Comparison of ENCODE assay signal across 15 mouse cellular contexts in the genomic region with DNA sequence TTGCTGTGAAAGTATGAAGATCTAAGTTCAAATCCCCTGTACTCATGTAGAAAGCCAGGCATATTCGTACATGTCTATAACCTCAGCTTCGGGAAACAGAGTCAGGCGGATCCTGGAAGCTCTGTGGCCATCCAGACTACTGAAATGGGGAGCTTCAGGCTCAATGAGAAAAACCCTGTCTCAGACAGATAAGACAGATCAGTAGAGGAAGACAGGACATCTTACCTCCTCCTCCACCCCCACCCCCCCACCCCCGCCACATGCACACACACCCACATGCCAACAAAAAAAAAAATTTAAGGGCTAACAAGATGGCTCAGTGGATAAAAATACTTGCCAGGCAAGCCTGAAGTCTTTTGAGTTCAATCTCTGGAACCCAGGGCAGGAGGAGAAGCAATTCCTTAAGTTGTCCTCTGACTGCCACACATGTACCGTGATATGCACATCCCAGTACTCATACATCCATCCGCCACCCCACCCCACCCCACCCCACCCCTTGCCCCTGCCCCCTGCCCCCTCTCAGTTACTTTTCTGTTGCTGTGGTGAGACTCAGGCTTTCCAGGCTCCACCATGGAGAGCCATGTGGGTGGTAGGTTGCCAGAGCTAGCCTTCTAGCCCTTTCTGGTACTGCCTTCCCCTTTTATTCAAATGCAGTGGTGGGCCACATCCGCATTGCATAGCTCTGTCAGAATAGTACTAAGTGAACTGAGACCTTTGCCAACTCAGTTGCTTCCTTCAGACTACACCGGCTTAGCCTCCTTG. TPM values are rescaled to one million over a fixed set of nuclear protein-coding genes. Genes with fewer than 3 reads are reported as not detected.
DNase-seq lines count a peak whose midpoint lies in the region; ATAC-seq and TF ChIP-seq lines count a peak whose summit lies in the region.
"Had no signal": no experiment of that assay in that cellular context is flagged by ENCODE, and none has a peak within 500 bp of the region (broad histone marks: within the 10 kb centered on the region; RNA-seq: fewer than 3 reads in every experiment).

No protein-coding gene starts in this region.

- no peaks in the 10 kb centered on the region for H3K27me3 ChIP-seq in liver, embryonic 14.5 days (ENCODE audit: control insufficient read depth, insufficient read depth, low read length)
- H3K27me3 ChIP-seq in stomach, postnatal 0 days (ENCODE audit: control insufficient read depth, insufficient read depth, low read length), result no peaks in the 10 kb centered on the region

- TF ChIP-seq EP300 in liver, embryonic 14.5 days (IDR thresholded peaks at IDR 0.05; ENCODE audit: low read depth), result no peak
- TF ChIP-seq EP300 in stomach, postnatal 0 days (optimal IDR thresholded peaks at IDR 0.05), result no peak

- H3K9ac ChIP-seq in liver, embryonic 14.5 days (replicated peaks), result no peak overlapping the region; the same call in 1 of the 2 replicates
- no peak overlapping the region for H3K9ac ChIP-seq in stomach, postnatal 0 days (ENCODE audit: low read length)
- H3K9ac ChIP-seq: forebrain, postnatal 0 days; midbrain, embryonic 13.5 days had no signal

- peak; percentile 82 for ATAC-seq in common myeloid progenitor, adult 5-6 weeks (replicated peaks; ENCODE audit: low read depth, poor library complexity, severe bottlenecking)
- peak; percentile 89 for ATAC-seq in liver, embryonic 14.5 days (ENCODE audit: insufficient read depth)
- ATAC-seq in stomach, postnatal 0 days (ENCODE audit: low FRiP score, low TSS enrichment), result no peak
- ATAC-seq: forebrain, postnatal 0 days; midbrain, embryonic 13.5 days had no signal

- intact Hi-C loops in left cerebral cortex, adult 2 months (cut with DNase I), result loop anchor here (5.0 to 10.0 kb wide), 2 partner anchors 98 to 760 kb away; a partner anchor contains a TSS

- peak; percentile 8 for DNase-seq in spleen, adult 12 weeks (ENCODE audit: low spot score)
- no peak for DNase-seq in spleen, postnatal 4 days (ENCODE audit: low spot score in 2 of 2)
- peak in 2 of 3 experiments; percentile 20 to 31 for DNase-seq in liver, embryonic 14.5 days (ENCODE audit: low read depth in 3 of 3, low spot score in 3 of 3)
- DNase-seq in stomach, postnatal 0 days (ENCODE audit: low spot score), result no peak
- DNase-seq in left cerebral cortex, adult 2 months (ENCODE audit: extremely low spot score in 1 of 2, low spot score in 2 of 2), result no peak
- no peak for DNase-seq in MN1 (ENCODE audit: low spot score)
- DNase-seq: cerebellum, adult 18-20 months; forebrain, postnatal 0 days; gastrocnemius, postnatal 10 days; heart, postnatal 4 days; kidney, postnatal 14 days; thymus, postnatal 14 days had no signal

- peak overlapping the region; percentile 20 for H3K27ac ChIP-seq in liver, embryonic 14.5 days
- H3K27ac ChIP-seq in stomach, postnatal 0 days (replicated peaks), result 0 out of 2 replicates have a peak overlapping the region, but pooled peaks have one; percentile 25
- H3K27ac ChIP-seq in left cerebral cortex, adult 2 months, result no peak overlapping the region
- H3K27ac ChIP-seq: midbrain, embryonic 13.5 days had no signal

- WGBS in liver, embryonic 14.5 days (ENCODE audit: insufficient replicate concordance), result 35% methylated on average over 8 of the region's 8 CpGs
- WGBS in stomach, postnatal 0 days, result 86% methylated on average over 8 of the region's 8 CpGs

- no peak overlapping the region for H3K4me3 ChIP-seq in liver, embryonic 14.5 days (ENCODE audit: insufficient read depth in 1 of 2, low read depth in 2 of 2, low read length in 2 of 2)
- no peak overlapping the region for H3K4me3 ChIP-seq in stomach, postnatal 0 days (ENCODE audit: low read depth, low read length)
- no peak overlapping the region for H3K4me3 ChIP-seq in left cerebral cortex, adult 2 months
- H3K4me3 ChIP-seq: midbrain, embryonic 13.5 days had no signal

- H3K36me3 ChIP-seq in liver, embryonic 14.5 days (replicated peaks; ENCODE audit: control insufficient read depth, insufficient read depth, low read depth), result no peaks in the 10 kb centered on the region; the same call in 1 of the 2 replicates
- H3K36me3 ChIP-seq in stomach, postnatal 0 days (ENCODE audit: control insufficient read depth, insufficient read depth, low read length), result no peaks in the 10 kb centered on the region
- H3K36me3 ChIP-seq: midbrain, embryonic 13.5 days had no signal

- peak overlapping the region; percentile 41 for H3K4me2 ChIP-seq in liver, embryonic 14.5 days (ENCODE audit: low read depth)
- H3K4me2 ChIP-seq in stomach, postnatal 0 days (replicated peaks; ENCODE audit: low read depth), result no peak overlapping the region
- H3K4me2 ChIP-seq: heart, embryonic 11.5 days; midbrain, embryonic 13.5 days had no signal

- TF ChIP-seq CTCF in liver, embryonic 14.5 days (IDR thresholded peaks at IDR 0.05; ENCODE audit: low read depth), result no peak
- TF ChIP-seq CTCF in stomach, postnatal 0 days (IDR thresholded peaks at IDR 0.05; ENCODE audit: low read depth), result no peak
- TF ChIP-seq CTCF in left cerebral cortex, adult 2 months (IDR thresholded peaks at IDR 0.05), result no peak

- H3K9me3 ChIP-seq in liver, embryonic 14.5 days (ENCODE audit: control insufficient read depth, low read length), result no peaks in the 10 kb centered on the region
- no peaks in the 10 kb centered on the region for H3K9me3 ChIP-seq in stomach, postnatal 0 days (ENCODE audit: control insufficient read depth, low read length)
- H3K9me3 ChIP-seq: midbrain, embryonic 13.5 days had no signal

- H3K4me1 ChIP-seq in liver, embryonic 14.5 days (replicated peaks; ENCODE audit: control insufficient read depth in 2 of 2, insufficient read depth in 2 of 2, low read length in 1 of 2), result peaks cover 18 to 36% of the 10 kb centered on the region in 2 experiments
- no peaks in the 10 kb centered on the region for H3K4me1 ChIP-seq in stomach, postnatal 0 days (replicated peaks; ENCODE audit: control insufficient read depth, insufficient read depth)

RNA-seq across cellular contexts. Expression of a gene that starts 32.4 kb away (rescaled TPM):
- total RNA-seq in common myeloid progenitor, adult 5-6 weeks (2017), result 5.7 and 7.7 TPM in 2 replicates
- polyA plus RNA-seq in liver, embryonic 14.5 days (2012; rRNA removed), result 16.2 and 33.4 TPM in 2 replicates
- polyA plus RNA-seq in liver, embryonic 14.5 days (2014; fragmentation: Nextera tagmentation; extraction: Ambion mirVana), result 55.5 and 58.0 TPM in 2 replicates
- 99.6 and 107 TPM in 2 replicates for polyA plus RNA-seq in stomach, postnatal 0 days (2015; fragmentation: Nextera tagmentation; extraction: Ambion mirVana)
- 10 to 100 TPM; 25.3 to 30.2 TPM for total RNA-seq in left cerebral cortex, adult 2 months (2021)

Comparison
In these comparisons a context has a peak if more than half of its experiments do, and no peak if none do; other contexts are left out.
1. DNase-seq: peak in spleen, adult 12 weeks (single experiment) and liver, embryonic 14.5 days (2 of 3); none in spleen, postnatal 4 days (0 of 2), stomach, postnatal 0 days (single experiment), left cerebral cortex, adult 2 months (0 of 2) and MN1 (single experiment).